Mouse (Mus musculus) liver, embryonic 14.5 days (tissue): ENCODE data around the gene Ccdc106. TPM values are rescaled to one million over a fixed set of nuclear protein-coding genes. Genes with fewer than 3 reads are reported as not detected.
"Not testable (repeated sequence)": the region's sequence is repeated elsewhere in the genome, so short reads cannot be mapped to it uniquely, and the experiment has no call there.

Experiments
- ATAC-seq: fragments of 200-750 bp; cut with Nextera tagmentation; 2 replicates; pipeline ENCODE4 v1.8.0; 2017; ENCODE audit warnings: moderate number of reproducible peaks, mild to moderate bottlenecking, moderate library complexity; ENCODE audit not compliant: insufficient read depth
- DNase-seq, 3 experiments: peaks; one replicate each; pipeline ENCODE4 v3.0.0-alpha.2; 2012 to 2013; ENCODE audit warnings: low read depth in 3 of 3, low spot score in 3 of 3
- H3K27ac ChIP-seq: fragments of 300-500 bp; sonication (generic); 2 replicates; pipeline ENCODE4 v1.5.1; 2014; ENCODE audit warnings: moderate library complexity, mild to moderate bottlenecking, control low read depth, inconsistent platforms
- H3K27me3 ChIP-seq: fragments of 300-500 bp; sonication (generic); 2 replicates; pipeline ENCODE4 v1.6.1; 2014; ENCODE audit warnings: mild to moderate bottlenecking, low read length, moderate library complexity; ENCODE audit not compliant: control insufficient read depth, insufficient read depth
- H3K36me3 ChIP-seq: fragments of 300-500 bp; sonication (generic); replicated peaks from 2 replicates; pipeline ENCODE4 v1.6.1; 2014; ENCODE audit warnings: low read depth; ENCODE audit not compliant: control insufficient read depth, insufficient read depth
- H3K4me1 ChIP-seq, 2 experiments: fragments of 200-500 bp in 1 of 2; fragments of 300-500 bp in 1 of 2; sonication (generic) in 1 of 2; replicated peaks; 2 replicates each; pipeline ENCODE4 v1.6.1; 2012 to 2014; ENCODE audit warnings: antibody characterized with exemption in 1 of 2, inconsistent platforms in 1 of 2, low read length in 1 of 2; ENCODE audit not compliant: control insufficient read depth in 2 of 2, insufficient read depth in 2 of 2
- H3K4me2 ChIP-seq: fragments of 300-500 bp; sonication (generic); 2 replicates; pipeline ENCODE4 v1.6.1; 2014; ENCODE audit warnings: low read depth, mild to moderate bottlenecking, control low read depth, moderate library complexity
- H3K4me3 ChIP-seq, 2 experiments: fragments of 200-500 bp in 1 of 2; fragments of 300-500 bp in 1 of 2; sonication (generic) in 1 of 2; 2 replicates each; pipeline ENCODE4 v1.5.1; 2012 to 2014; ENCODE audit warnings: low read depth in 2 of 2, low read length in 2 of 2, mild to moderate bottlenecking in 2 of 2, control low read depth in 1 of 2, inconsistent platforms in 1 of 2, moderate library complexity in 1 of 2; ENCODE audit not compliant: insufficient read depth in 1 of 2
- H3K9ac ChIP-seq: fragments of 300-500 bp; sonication (generic); replicated peaks from 2 replicates; pipeline ENCODE4 v1.6.1; 2014; ENCODE audit warnings: mild to moderate bottlenecking, control low read depth, moderate library complexity
- H3K9me3 ChIP-seq: fragments of 300-500 bp; sonication (generic); 2 replicates; pipeline ENCODE4 v1.6.1; 2016; ENCODE audit warnings: low read length, mixed read lengths; ENCODE audit not compliant: control insufficient read depth
- CTCF ChIP-seq: IDR thresholded peaks from 2 replicates; pipeline ENCODE4 v1.5.1; 2016; ENCODE audit warnings: antibody characterized with exemption, low read depth, control low read depth
- EP300 ChIP-seq: IDR thresholded peaks from 2 replicates; pipeline ENCODE4 v1.6.1; 2016; ENCODE audit warnings: antibody characterized with exemption, low read depth
- WGBS: fragments of 180-500 bp; shearing (Covaris S2); extraction: QIAGEN DNeasy Blood & Tissue Kit; methylation state at CpG from one replicate; pipeline ENCODE4 v1.1.7; 2014; ENCODE audit not compliant: insufficient replicate concordance; 5-methylcytosine and 5-hydroxymethylcytosine counted together
- polyA plus RNA-seq, 2 experiments: library from polyadenylated mRNA; depleted of rRNA in 1 of 2; stranded (reverse) in 1 of 2; unstranded in 1 of 2; fragments of >200 nt; fragmentation: Nextera tagmentation in 1 of 2; extraction: Ambion mirVana in 1 of 2; gene quantifications; 2 replicates each; pipeline versions ENCODE4 v1.2.1 to v1.2.3; 2012 to 2014

Gene Ccdc106
- polyA plus RNA-seq, 2 experiments = 0.24 to 0.64 TPM

DNA sequence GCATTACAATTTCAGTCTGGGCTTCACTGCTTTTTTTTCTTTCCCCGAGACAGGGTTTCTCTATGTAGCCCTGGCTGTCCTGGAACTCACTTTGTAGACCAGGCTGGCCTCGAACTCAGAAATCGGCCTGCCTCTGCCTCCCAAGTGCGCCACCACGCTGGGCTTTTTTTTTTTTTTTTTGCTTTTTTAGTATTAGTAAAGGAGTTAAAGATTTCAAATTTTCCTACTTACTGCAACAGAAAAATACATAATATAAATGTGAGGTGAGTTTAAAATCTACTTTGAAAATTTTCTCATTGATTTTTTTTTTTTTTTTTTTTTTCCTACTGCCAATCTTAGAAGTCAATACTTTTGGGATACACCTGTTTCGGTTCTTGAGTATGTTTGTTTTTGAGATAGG is 44.5 kb downstream of the Ccdc106 start:
- Histone ChIP-seq H3K4me2 (peak overlapping the region; percentile 98), H3K4me1 (peaks cover 16 to 18% of the 10 kb centered on the region in 2 experiments), H3K36me3 (peaks cover 39% of the 10 kb centered on the region), H3K4me3 (no peak overlapping the region; a peak in 1 of 4 replicates), H3K27ac (no peak overlapping the region), H3K9ac (no peak overlapping the region), H3K9me3 (no peaks in the 10 kb centered on the region), H3K27me3 (no peaks in the 10 kb centered on the region)
- TF ChIP-seq EP300 (no peak), CTCF (no peak)
- no peak for ATAC-seq
- no peak for DNase-seq
- WGBS = 83% methylated on average over 6 of the region's 6 CpGs

DNA sequence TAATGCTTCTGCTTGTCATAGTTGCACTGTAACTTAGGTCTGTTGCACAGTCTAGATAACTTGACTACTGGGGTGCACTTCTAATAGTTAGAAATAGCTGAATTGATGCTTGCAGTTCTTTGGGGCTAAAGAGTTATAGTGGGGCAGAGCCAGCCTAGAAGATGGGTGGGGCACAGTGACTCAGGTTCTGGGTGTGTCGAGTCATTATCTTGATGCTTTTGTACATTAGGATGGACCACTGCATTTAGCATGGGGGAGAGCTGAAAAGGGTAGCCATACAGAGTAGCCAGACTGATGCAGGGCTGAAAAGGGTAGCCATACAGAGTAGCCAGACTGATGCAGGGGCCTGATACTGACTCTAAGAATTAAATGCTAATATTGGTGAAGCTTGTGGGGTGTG is 53.2 kb downstream of the Ccdc106 start:
- Histone ChIP-seq H3K4me3 (no peak overlapping the region; a peak in 1 of 4 replicates), H3K27ac (peak overlapping the region; percentile 79), H3K36me3 (peaks cover 95% of the 10 kb centered on the region), H3K9me3 (no peaks in the 10 kb centered on the region), H3K4me2 (peak overlapping the region; percentile 62), H3K27me3 (no peaks in the 10 kb centered on the region), H3K9ac (peak overlapping the region; percentile 51), H3K4me1 (peaks cover 37 to 46% of the 10 kb centered on the region in 2 experiments)
- 16% methylated on average over 1 of the region's 1 CpGs for WGBS
- TF ChIP-seq EP300 (no peak), CTCF (no peak)
- DNase-seq (peak; percentile 45 to 64 (median 57)), ATAC-seq (peak; percentile 75)

DNA sequence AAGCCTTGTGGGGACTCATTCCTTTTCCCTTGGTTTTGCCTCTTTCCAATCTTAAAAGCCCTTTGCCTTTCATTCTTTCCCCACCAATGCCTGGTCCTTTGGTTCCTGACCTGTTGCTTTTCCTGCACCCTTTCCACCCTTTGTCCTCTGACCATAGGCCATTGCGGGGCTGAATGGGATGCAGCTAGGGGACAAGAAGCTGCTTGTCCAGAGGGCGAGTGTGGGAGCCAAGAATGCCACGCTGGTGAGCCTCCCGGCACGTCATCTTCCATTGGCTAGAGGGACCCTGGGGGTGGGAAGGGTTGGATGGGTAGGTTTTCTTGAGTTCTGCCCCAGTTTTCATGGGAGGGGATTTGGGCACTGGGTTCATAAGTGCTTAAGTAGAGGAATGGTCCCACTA is 54.6 kb downstream of the Ccdc106 start:
- Histone ChIP-seq H3K27ac (no peak overlapping the region; the same call in 1 of the 2 replicates), H3K9me3 (no peaks in the 10 kb centered on the region), H3K27me3 (no peaks in the 10 kb centered on the region), H3K4me2 (no peak overlapping the region), H3K36me3 (peaks cover 84% of the 10 kb centered on the region), H3K4me3 (no peak overlapping the region), H3K4me1 (peaks cover 37 to 46% of the 10 kb centered on the region in 2 experiments), H3K9ac (no peak overlapping the region)
- WGBS = 93% methylated on average over 5 of the region's 5 CpGs
- ATAC-seq (no peak), DNase-seq (no peak)
- TF ChIP-seq EP300 (no peak), CTCF (no peak)

DNA sequence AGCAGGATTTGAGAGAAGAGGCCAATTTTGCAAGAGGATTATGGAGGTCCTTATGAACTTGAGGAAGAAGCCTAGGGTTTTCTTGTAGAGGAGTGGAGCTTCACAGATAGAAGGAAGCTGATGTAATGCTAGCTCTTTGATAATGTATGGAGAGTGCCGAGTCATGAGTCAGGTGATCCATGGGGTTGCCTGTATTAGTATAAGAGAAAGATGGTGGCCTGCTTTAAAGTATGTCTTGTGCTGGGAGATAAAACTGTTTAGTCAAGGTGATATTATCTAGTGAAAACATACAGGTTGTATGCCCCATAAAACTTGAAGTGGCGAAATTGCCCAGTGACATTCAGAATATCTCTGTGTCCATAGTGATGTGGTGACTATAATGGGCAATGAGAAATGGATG is 56.6 kb downstream of the Ccdc106 start:
- H3K9me3 ChIP-seq = no peaks in the 10 kb centered on the region
- TF ChIP-seq EP300 (peak; percentile 54; the same call in 1 of the 2 replicates), CTCF (no peak)
- no peak overlapping the region; the same call in 1 of the 2 replicates for H3K9ac ChIP-seq
- DNase-seq (peak; percentile 50 to 60 (median 59)), ATAC-seq (0 out of 2 replicates have a peak, but pooled peaks have one; percentile 15)
- 35% methylated on average over 2 of the region's 2 CpGs for WGBS
- no peak overlapping the region for H3K4me3 ChIP-seq
- H3K36me3 ChIP-seq = peaks cover 67% of the 10 kb centered on the region
- peak overlapping the region; percentile 38 for H3K4me2 ChIP-seq
- no peaks in the 10 kb centered on the region for H3K27me3 ChIP-seq
- H3K27ac ChIP-seq = peak overlapping the region; percentile 87
- H3K4me1 ChIP-seq = peaks cover 39 to 50% of the 10 kb centered on the region in 2 experiments

DNA sequence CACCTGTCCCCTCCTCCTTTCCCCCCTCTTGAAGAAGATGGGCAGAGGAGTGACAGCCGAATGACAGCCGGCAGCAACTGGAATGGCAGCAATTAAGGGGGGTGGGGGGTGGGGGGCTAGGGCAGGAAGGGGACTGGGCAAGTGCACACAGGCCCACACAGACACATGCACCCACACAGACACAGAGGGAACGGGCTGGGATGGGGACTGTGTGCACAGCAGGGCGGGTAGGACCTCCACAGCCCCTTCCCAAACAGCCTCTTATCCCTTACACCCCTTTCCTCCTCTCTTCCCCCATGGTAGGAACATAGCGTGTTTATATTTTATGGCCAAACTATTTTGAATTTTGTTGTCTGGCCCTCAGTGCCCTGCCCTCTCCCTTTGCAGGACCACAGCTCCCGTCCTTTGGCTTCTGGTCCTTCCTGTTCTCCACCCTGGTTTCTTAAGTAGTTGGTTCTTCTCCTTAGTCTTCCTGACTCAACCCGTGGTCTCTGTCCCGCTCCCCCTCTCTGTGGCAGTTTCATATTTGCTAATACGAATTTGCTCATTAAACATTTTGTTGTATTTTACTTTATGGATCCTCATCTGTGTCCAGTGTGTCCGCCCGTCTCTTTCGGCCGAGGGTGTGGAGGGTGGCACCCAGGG is 59.1 kb downstream of the Ccdc106 start:
- peak overlapping the region; percentile 92 for H3K4me2 ChIP-seq
- H3K36me3 ChIP-seq = peaks cover 61% of the 10 kb centered on the region
- H3K27me3 ChIP-seq, DNase-seq, H3K9me3 ChIP-seq: not testable (repeated sequence)
- ATAC-seq = peak; percentile 0; the same call in 1 of the 2 replicates
- peaks cover 21 to 36% of the 10 kb centered on the region in 2 experiments for H3K4me1 ChIP-seq
- H3K27ac ChIP-seq = peak overlapping the region; percentile 63
- H3K9ac ChIP-seq = peak overlapping the region; percentile 92
- peak overlapping the region; percentile 54 to 90 for H3K4me3 ChIP-seq
- 34% methylated on average over 9 of the region's 13 CpGs for WGBS
